8 mouse cellular contexts compared by ENCODE assay signal in genomic region chr2:7395935-7396334, GRCm38 (mm10).
DNase-seq lines count a peak whose midpoint lies in the region; ATAC-seq and TF ChIP-seq lines count a peak whose summit lies in the region.
"Had no signal": no experiment of that assay in that cellular context is flagged by ENCODE, and none has a peak within 500 bp of the region (broad histone marks: within the 10 kb centered on the region; RNA-seq: fewer than 3 reads in every experiment).

No protein-coding gene starts in this region.

- no peak for TF ChIP-seq CTCF in intestine, postnatal 0 days (IDR thresholded peaks at IDR 0.05; ENCODE audit: low read depth)
- no peak for TF ChIP-seq CTCF in lung, postnatal 0 days (IDR thresholded peaks at IDR 0.05)

- peak; percentile 14 for DNase-seq in hindbrain, embryonic 11.5 days (ENCODE audit: low spot score)
- DNase-seq in adipocyte (ENCODE audit: low spot score) = no peak
- DNase-seq in lung, postnatal 0 days (ENCODE audit: low spot score) = no peak

- 39% methylated on average over 8 of the region's 8 CpGs for WGBS in intestine, postnatal 0 days
- WGBS in intestine, embryonic 16.5 days = 38% methylated on average over 8 of the region's 8 CpGs
- WGBS in embryonic facial prominence, embryonic 12.5 days = 23% methylated on average over 8 of the region's 8 CpGs
- 28% methylated on average over 8 of the region's 8 CpGs for WGBS in hindbrain, embryonic 11.5 days
- WGBS in neural tube, embryonic 13.5 days = 32% methylated on average over 8 of the region's 8 CpGs
- 39% methylated on average over 8 of the region's 8 CpGs for WGBS in lung, postnatal 0 days

- H3K36me3 ChIP-seq in intestine, postnatal 0 days (ENCODE audit: control insufficient read depth, insufficient read depth) = no peaks in the 10 kb centered on the region
- H3K36me3 ChIP-seq in intestine, embryonic 16.5 days (ENCODE audit: control insufficient read depth, insufficient read depth, low read length) = no peaks in the 10 kb centered on the region
- H3K36me3 ChIP-seq in embryonic facial prominence, embryonic 12.5 days = no peaks in the 10 kb centered on the region
- H3K36me3 ChIP-seq in hindbrain, embryonic 11.5 days (ENCODE audit: control insufficient read depth, insufficient read depth, low read length) = no peaks in the 10 kb centered on the region
- H3K36me3 ChIP-seq in neural tube, embryonic 13.5 days = no peaks in the 10 kb centered on the region
- no peaks in the 10 kb centered on the region for H3K36me3 ChIP-seq in lung, postnatal 0 days (ENCODE audit: insufficient read depth, low read length)
- H3K36me3 ChIP-seq: liver, embryonic 15.5 days had no signal

- no peak overlapping the region for H3K27ac ChIP-seq in intestine, postnatal 0 days (ENCODE audit: low read depth, low read length)
- no peak overlapping the region for H3K27ac ChIP-seq in intestine, embryonic 16.5 days (ENCODE audit: low read length)
- H3K27ac ChIP-seq in embryonic facial prominence, embryonic 12.5 days = no peak overlapping the region
- no peak overlapping the region for H3K27ac ChIP-seq in hindbrain, embryonic 11.5 days (ENCODE audit: low read depth, low read length)
- no peak overlapping the region for H3K27ac ChIP-seq in neural tube, embryonic 13.5 days (replicated peaks)
- H3K27ac ChIP-seq in lung, postnatal 0 days (ENCODE audit: low read length) = no peak overlapping the region
- H3K27ac ChIP-seq: liver, embryonic 15.5 days had no signal

- ATAC-seq in intestine, postnatal 0 days = no peak
- ATAC-seq in intestine, embryonic 16.5 days = no peak
- ATAC-seq in embryonic facial prominence, embryonic 12.5 days (ENCODE audit: insufficient number of reproducible peaks, insufficient read depth, low FRiP score, low TSS enrichment) = no peak
- 0 out of 2 replicates have a peak, but pooled peaks have one; percentile 59 for ATAC-seq in hindbrain, embryonic 11.5 days (ENCODE audit: low FRiP score)
- ATAC-seq in neural tube, embryonic 13.5 days (ENCODE audit: low read depth) = no peak
- ATAC-seq in lung, postnatal 0 days = no peak

- H3K4me2 ChIP-seq in intestine, postnatal 0 days (replicated peaks; ENCODE audit: low read depth) = 0 out of 2 replicates have a peak overlapping the region, but pooled peaks have one; percentile 24
- no peak overlapping the region for H3K4me2 ChIP-seq in intestine, embryonic 16.5 days (ENCODE audit: low read depth, low read length)
- H3K4me2 ChIP-seq in embryonic facial prominence, embryonic 12.5 days (replicated peaks) = peak overlapping the region; percentile 32
- peak overlapping the region; percentile 11; the same call in 1 of the 2 replicates for H3K4me2 ChIP-seq in hindbrain, embryonic 11.5 days (replicated peaks; ENCODE audit: low read depth, low read length)
- peak overlapping the region; percentile 52 for H3K4me2 ChIP-seq in neural tube, embryonic 13.5 days
- no peak overlapping the region for H3K4me2 ChIP-seq in lung, postnatal 0 days (replicated peaks; ENCODE audit: low read depth, low read length)
- H3K4me2 ChIP-seq: liver, embryonic 15.5 days had no signal

- H3K9me3 ChIP-seq in intestine, postnatal 0 days (ENCODE audit: control insufficient read depth) = no peaks in the 10 kb centered on the region
- no peaks in the 10 kb centered on the region for H3K9me3 ChIP-seq in intestine, embryonic 16.5 days (ENCODE audit: control insufficient read depth, low read length)
- H3K9me3 ChIP-seq in embryonic facial prominence, embryonic 12.5 days = no peaks in the 10 kb centered on the region
- H3K9me3 ChIP-seq in hindbrain, embryonic 11.5 days (ENCODE audit: control insufficient read depth, low read length) = no peaks in the 10 kb centered on the region
- H3K9me3 ChIP-seq in neural tube, embryonic 13.5 days = no peaks in the 10 kb centered on the region
- no peaks in the 10 kb centered on the region for H3K9me3 ChIP-seq in lung, postnatal 0 days (ENCODE audit: low read length)
- H3K9me3 ChIP-seq: liver, embryonic 15.5 days had no signal

- no peaks in the 10 kb centered on the region for H3K4me1 ChIP-seq in intestine, postnatal 0 days (replicated peaks; ENCODE audit: control insufficient read depth, insufficient read depth, low read length)
- H3K4me1 ChIP-seq in intestine, embryonic 16.5 days (ENCODE audit: control insufficient read depth, insufficient read depth, low read length) = no peaks in the 10 kb centered on the region
- H3K4me1 ChIP-seq in embryonic facial prominence, embryonic 12.5 days = no peaks in the 10 kb centered on the region
- no peaks in the 10 kb centered on the region for H3K4me1 ChIP-seq in hindbrain, embryonic 11.5 days (replicated peaks; ENCODE audit: control insufficient read depth, insufficient read depth, low read length)
- 0 out of 2 replicates have a peak, but pooled peaks cover 2% of the 10 kb centered on the region for H3K4me1 ChIP-seq in neural tube, embryonic 13.5 days (replicated peaks)
- H3K4me1 ChIP-seq in lung, postnatal 0 days (ENCODE audit: insufficient read depth, low read depth, low read length) = no peaks in the 10 kb centered on the region
- H3K4me1 ChIP-seq: liver, embryonic 15.5 days had no signal

- no peak overlapping the region for H3K9ac ChIP-seq in intestine, postnatal 0 days (ENCODE audit: low read depth, low read length)
- no peak overlapping the region for H3K9ac ChIP-seq in intestine, embryonic 16.5 days (ENCODE audit: low read depth, low read length)
- no peak overlapping the region for H3K9ac ChIP-seq in embryonic facial prominence, embryonic 12.5 days
- no peak overlapping the region for H3K9ac ChIP-seq in hindbrain, embryonic 11.5 days (ENCODE audit: low read depth, low read length)
- H3K9ac ChIP-seq in neural tube, embryonic 13.5 days = peak overlapping the region; percentile 57
- no peak overlapping the region for H3K9ac ChIP-seq in lung, postnatal 0 days (replicated peaks; ENCODE audit: low read depth)
- H3K9ac ChIP-seq: liver, embryonic 15.5 days had no signal

- H3K27me3 ChIP-seq in intestine, postnatal 0 days (replicated peaks; ENCODE audit: control insufficient read depth, insufficient read depth, low read length) = no peaks in the 10 kb centered on the region
- no peaks in the 10 kb centered on the region for H3K27me3 ChIP-seq in intestine, embryonic 16.5 days (replicated peaks; ENCODE audit: control insufficient read depth, insufficient read depth, low read length)
- no peaks in the 10 kb centered on the region for H3K27me3 ChIP-seq in embryonic facial prominence, embryonic 12.5 days
- no peaks in the 10 kb centered on the region for H3K27me3 ChIP-seq in hindbrain, embryonic 11.5 days (ENCODE audit: control insufficient read depth, insufficient read depth, low read length)
- H3K27me3 ChIP-seq in neural tube, embryonic 13.5 days = no peaks in the 10 kb centered on the region
- H3K27me3 ChIP-seq in lung, postnatal 0 days (replicated peaks; ENCODE audit: insufficient read depth, low read length) = no peaks in the 10 kb centered on the region
- H3K27me3 ChIP-seq: liver, embryonic 15.5 days had no signal

- H3K4me3 ChIP-seq in intestine, postnatal 0 days (ENCODE audit: low read depth, low read length) = no peak overlapping the region
- no peak overlapping the region for H3K4me3 ChIP-seq in intestine, embryonic 16.5 days (ENCODE audit: low read length)
- H3K4me3 ChIP-seq in embryonic facial prominence, embryonic 12.5 days = 0 out of 2 replicates have a peak overlapping the region, but pooled peaks have one; percentile 2
- H3K4me3 ChIP-seq in hindbrain, embryonic 11.5 days (ENCODE audit: low read depth, low read length) = no peak overlapping the region
- peak overlapping the region; percentile 24 for H3K4me3 ChIP-seq in neural tube, embryonic 13.5 days
- H3K4me3 ChIP-seq in lung, postnatal 0 days (ENCODE audit: low read depth, low read length) = no peak overlapping the region
- H3K4me3 ChIP-seq: liver, embryonic 15.5 days had no signal

- TF ChIP-seq EP300 in lung, postnatal 0 days (IDR thresholded peaks at IDR 0.05) = no peak

Comparison
In these comparisons a context has a peak if more than half of its experiments do, and no peak if none do; other contexts are left out.
1. H3K4me2 ChIP-seq: peak in intestine, postnatal 0 days (single experiment), embryonic facial prominence, embryonic 12.5 days (single experiment), hindbrain, embryonic 11.5 days (single experiment) and neural tube, embryonic 13.5 days (single experiment); none in intestine, embryonic 16.5 days (single experiment) and lung, postnatal 0 days (single experiment).
2. H3K4me3 ChIP-seq: peak in embryonic facial prominence, embryonic 12.5 days (single experiment) and neural tube, embryonic 13.5 days (single experiment); none in intestine, postnatal 0 days (single experiment), intestine, embryonic 16.5 days (single experiment), hindbrain, embryonic 11.5 days (single experiment) and lung, postnatal 0 days (single experiment).